Mouse (Mus musculus) left cerebral cortex, postnatal 14 days (tissue): ENCODE measurements around the gene Dynlrb1. TPM values are rescaled to one million over a fixed set of nuclear protein-coding genes. Genes with fewer than 3 reads are reported as not detected.

ENCODE experiments used
- DNase-seq, 2 experiments: peaks; one replicate each; pipeline ENCODE4 v3.0.0; 2021 to 2022; ENCODE audit warnings: low spot score in 2 of 2, mixed read lengths in 1 of 2
- intact Hi-C: fragments of 180-260 bp; cut with DNase I; formaldehyde crosslinking; loops from one replicate; pipeline ENCODE4 v1.15.1; 2025
- total RNA-seq, 2 experiments: library from RNA; stranded (reverse); gene quantifications; 2 replicates each; pipeline ENCODE4 v1.2.3; 2021

Dynlrb1 gene
- total RNA-seq, 2 experiments from 2014 or later = 329 to 335 TPM

DNA sequence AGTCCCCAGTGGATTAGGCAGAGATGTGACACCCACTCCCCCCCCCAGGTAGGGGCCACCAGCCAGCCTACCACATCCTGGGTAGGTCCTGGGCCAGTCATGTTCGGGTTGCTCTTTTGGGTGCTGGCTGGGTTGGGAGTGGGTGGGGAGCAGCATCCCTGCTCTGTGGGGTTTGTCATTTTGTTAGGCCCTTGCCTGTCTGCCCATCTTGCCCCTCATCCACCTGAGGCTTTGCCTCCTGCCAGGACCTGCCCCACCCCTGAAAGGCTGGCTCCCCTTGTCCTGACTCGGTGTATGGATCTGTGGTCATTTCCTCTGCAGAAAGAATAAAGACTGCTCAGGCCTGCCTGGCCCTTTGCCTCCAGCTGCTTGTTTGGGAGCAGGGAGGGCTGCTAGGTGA is 41.4 kb downstream of the Dynlrb1 start:
- intact Hi-C loops = loop anchor here (10.0 kb wide), 1 partner anchor 107 kb away; the partner anchor contains the start of gene Trp53inp2
- no peak for DNase-seq

DNA sequence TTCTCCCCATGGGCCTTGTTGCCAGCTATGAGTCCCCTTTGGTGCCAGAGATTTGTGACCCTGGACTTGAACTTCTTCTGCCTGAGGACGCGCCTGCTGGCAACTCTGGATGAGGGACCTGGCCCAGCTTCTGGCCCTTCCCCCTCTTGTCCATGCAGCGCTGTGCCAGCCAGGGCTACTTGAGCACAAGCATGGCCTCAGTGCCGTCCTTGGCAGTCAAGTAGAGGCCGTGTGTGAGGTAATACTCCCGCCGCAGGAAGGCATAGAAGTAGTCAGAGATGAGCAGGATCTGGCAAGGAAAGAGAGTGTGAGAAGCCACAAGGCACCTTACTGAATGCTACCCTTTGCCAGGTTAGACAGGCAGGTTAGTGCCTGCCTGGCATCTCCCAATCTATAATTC is 42.0 kb downstream of the Dynlrb1 start:
- no peak for DNase-seq
- intact Hi-C loops = loop anchor here (10.0 kb wide), 1 partner anchor 106 kb away; the partner anchor contains the start of gene Trp53inp2

DNA sequence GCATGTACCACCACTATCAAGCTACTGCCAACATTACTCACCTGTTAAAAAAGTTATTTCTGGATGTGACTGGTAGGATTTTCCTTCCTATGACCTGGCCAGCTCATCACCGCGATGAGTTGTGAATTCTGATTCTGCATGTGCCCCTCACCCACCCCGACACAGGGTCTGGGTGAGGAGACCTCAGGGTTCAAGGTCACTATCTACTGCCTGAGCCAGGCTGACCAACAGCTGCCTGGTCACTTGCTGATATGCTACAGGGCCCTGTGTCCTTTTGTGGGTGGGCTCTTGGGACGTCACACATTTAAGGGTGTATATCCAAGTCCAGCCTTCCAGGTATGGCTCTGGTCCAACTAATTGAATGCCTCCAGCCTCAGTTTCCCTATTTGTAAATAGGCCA is 42.8 kb downstream of the Dynlrb1 start:
- intact Hi-C loops = loop anchor here (10.0 kb wide), 1 partner anchor 106 kb away; the partner anchor contains the start of gene Trp53inp2
- DNase-seq = no peak

DNA sequence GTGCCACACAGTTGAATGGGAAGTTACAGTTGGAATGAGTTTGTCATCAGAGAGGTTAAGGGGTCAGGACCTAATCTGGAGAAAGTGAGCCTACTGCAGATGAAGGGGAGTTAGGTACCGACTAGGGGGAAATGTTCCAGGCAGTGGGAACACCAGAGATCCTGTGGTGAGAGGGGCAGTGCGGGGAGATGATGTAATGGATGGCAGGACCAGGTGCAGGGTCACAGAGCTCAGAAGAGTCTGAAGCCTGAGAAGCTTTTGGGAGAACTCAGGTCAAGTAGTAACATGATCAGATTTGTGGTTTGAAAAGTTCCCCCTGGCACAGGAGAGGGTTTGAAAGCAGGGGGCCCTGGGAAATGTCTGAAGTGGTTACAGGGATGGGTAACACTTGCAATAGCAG is 43.8 kb downstream of the Dynlrb1 start:
- intact Hi-C loops = no loop called here
- no peak for DNase-seq

DNA sequence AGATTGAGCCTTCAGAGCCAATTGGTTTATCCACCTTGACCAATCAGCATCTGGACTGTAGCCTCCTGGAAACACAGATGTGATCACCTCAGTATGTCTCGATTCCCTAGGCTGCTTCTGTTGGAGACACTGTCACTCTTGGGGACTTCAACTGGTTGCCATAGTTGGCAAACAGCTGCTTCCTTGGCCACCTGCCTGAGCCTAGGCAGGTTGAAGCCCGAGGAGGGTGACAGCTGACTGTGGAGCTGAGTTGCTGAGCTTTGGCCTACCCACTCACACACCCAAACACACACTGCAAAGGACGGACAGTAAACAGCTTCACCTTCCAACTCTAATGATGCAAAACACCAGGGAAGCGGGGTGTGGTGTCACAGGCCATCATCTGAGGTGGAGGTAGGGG is 47.5 kb downstream of the Dynlrb1 start:
- DNase-seq = no peak
- intact Hi-C loops = no loop called here

DNA sequence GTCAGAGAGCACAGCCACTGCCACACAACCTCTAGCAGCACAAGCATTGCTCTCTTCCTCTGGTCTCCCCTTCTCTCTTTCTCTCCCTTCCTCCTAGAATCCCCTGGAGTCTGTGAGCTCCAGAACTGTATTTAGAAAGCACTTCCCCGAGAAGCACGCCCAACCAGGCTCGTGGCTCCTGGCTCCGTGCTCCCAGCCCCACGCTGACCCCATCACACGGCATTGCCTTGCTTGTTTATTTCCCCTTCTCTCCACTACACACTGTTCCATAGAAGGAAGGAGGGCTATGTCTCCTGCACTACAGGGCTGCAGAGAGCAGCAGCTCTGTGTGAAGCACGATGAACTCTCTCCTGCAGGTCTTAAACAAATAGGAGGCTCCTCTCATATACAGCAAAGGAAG is 48.3 kb downstream of the Dynlrb1 start:
- DNase-seq = no peak
- intact Hi-C loops = no loop called here

DNA sequence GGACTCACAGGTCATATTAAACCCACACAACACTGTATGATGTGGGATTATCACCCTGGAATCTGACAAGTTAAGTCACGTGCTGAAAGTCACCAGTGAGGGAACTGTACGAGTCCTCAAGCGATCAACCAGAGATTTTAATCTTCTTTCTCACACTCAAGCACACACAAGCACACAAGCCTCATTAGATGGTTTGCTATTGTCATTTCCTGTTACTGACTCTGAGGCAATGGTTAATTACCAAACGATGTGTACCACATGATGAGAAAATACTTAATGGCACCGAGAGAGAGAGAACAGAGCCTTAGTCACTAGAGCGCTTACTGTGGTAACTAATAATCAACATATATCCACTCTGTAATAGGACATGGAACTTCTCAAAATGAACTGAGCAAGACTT is 49.4 kb downstream of the Dynlrb1 start:
- intact Hi-C loops = no loop called here
- DNase-seq = no peak

DNA sequence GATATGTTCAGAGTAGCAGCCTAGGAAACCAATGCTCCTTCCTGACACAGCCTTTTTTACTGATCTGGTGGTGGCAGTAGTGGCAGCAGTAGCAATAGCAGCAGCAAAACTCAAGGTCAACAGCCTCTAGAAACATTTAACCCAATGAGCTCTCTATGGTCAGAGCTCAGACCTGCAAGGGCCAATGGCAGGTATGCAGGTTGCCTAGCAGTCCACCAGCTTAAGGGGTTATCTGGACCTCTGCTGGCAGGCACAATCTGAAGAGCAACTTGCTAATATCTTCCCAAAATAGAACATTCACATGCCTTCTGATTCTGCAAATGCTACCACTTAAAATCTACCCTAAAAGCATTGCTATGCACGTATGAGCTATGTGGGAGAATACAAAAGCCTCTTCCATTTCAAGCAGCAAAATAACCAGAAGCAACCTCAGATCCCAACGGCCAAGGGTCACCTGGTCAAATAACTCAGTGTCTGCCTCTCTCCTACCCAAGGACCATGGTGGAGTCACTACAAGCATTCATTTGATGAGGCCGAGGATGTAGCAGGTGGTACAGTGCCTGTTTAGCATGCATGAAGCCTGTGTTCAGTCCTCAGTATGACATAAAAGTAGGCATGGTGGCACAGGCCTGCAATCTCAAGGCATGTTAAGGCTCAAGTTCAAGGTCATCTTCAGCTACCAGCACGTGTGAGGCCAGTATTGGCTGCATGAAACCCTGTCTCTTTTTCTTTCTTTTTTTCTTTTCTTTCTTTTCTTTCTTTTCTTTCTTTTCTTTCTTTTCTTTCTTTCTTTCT is 51.3 kb downstream of the Dynlrb1 start:
- DNase-seq = no peak
- intact Hi-C loops = no loop called here

DNA sequence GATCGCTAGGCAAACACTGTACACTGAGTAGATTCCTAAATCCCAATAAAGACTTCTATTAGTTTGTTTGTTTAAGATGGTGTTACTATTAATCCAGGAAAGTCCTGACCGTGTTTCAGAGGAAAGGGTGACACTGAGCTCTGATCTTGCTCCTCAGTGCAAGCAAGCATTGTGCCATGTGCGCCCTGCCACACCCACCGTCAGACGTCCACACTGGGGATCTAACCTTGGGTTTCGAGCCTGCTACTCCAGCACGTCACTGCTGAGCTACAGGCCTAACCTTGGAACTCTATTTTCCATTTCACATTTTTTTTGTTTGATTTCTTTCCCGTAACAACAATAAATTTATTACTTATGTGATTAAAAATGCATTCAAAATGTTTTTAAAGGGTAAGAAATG is 53.7 kb downstream of the Dynlrb1 start:
- no peak for DNase-seq
- intact Hi-C loops = no loop called here

DNA sequence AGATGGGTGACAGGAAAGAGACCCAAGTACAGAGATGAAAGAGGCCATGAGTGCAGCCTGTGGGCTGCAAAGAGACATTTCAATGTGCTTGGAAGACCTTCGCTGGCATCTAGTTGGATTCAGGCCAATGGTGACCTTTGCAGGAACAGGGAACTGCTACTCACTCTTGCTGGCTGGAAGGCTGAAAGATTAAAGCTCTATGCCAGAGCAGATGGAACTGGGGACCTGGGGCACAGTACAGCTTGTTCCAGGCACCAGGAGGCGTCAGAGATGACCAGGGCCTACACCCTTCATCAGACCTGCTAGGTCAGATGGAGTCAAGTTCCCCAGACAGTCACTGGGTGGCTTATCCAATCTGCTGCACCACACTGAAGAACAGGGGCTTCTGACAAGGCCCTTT is 57.0 kb downstream of the Dynlrb1 start:
- no peak for DNase-seq
- intact Hi-C loops = no loop called here

DNA sequence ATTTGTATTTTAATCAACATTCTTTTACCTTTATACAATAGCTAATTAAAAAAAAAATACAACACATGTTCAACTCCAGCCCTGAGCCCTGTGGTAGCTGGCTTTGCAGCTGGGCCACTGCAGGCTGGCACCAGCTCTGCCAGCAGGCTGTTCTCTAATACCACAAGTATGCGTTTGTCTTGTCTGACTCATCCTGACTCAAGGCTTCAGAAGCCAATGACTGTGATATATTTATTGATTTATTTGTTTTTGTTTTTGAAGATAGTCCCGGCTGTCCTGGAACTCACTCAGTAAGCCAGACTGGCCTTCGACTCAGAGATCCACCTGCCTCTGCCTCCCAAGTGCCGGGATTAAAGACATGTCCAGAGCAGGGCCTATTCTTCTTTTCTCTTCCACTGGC is 57.6 kb downstream of the Dynlrb1 start:
- intact Hi-C loops = no loop called here
- no peak for DNase-seq

DNA sequence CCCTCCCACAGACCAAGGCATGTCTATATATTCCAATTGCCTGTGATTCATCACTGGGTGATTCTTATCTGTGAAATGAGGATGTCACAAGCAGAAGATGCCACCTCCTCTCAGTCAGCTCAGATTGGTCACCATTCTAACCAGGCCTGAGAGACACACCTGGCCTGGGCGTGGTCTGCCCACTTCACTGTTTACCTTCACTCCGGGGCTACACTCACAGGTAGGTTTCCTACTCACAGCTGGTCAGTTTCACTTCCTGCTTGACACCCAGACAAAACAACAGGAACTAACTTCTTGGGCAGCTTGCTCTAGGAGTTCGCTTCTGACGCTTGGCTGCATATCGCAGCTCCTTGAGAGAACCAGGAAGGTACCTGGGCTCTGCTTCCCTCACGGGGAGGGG is 59.1 kb downstream of the Dynlrb1 start:
- DNase-seq = no peak
- intact Hi-C loops = no loop called here

DNA sequence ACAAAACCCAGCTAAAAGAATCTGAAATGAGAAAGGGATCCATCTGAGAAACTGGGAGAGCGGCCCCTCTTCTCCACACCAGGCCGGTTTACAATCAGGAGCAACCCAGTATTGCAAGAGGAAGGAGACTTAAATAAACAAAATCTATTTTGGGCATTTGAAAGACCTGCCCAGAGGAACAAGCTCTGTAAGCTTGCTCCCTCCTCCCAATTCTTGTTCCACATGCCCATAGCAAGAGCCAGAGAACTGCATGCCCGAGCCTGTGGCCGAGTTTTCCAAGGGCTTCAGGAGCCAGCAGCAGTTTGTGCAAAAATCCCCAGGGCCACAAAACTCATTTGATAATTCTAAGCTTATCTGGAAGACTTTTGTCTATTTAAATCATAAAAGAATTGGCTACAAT is 63.2 kb downstream of the Dynlrb1 start:
- intact Hi-C loops = no loop called here
- no peak for DNase-seq

Other genes with a start within 250 kb of the Dynlrb1 start
- under 1 TPM; 0.13 to 0.18 TPM for gene Gm14226, start 218.3 kb upstream of the Dynlrb1 start, total RNA-seq
- gene Ahcy, start 162.0 kb upstream of the Dynlrb1 start, total RNA-seq = 10 to 100 TPM; 12.1 to 12.7 TPM
- 10 to 100 TPM; 40.7 to 42.2 TPM for gene Itch, start 103.0 kb upstream of the Dynlrb1 start, total RNA-seq
- gene Map1lc3a, start 39.8 kb downstream of the Dynlrb1 start, total RNA-seq = 100 to 1,000 TPM; 435 to 436 TPM
- gene Pigu, start 120.9 kb downstream of the Dynlrb1 start, total RNA-seq = 10 to 100 TPM; 25.2 to 27.0 TPM
- gene Trp53inp2, start 144.5 kb downstream of the Dynlrb1 start, total RNA-seq = 100 to 1,000 TPM; 220 to 224 TPM
- 10 to 100 TPM; 60.9 to 63.8 TPM for gene Ncoa6, start 237.4 kb downstream of the Dynlrb1 start, total RNA-seq